Mouse (Mus musculus): ENCODE results near the gene Nop10. TPM values are rescaled to one million over a fixed set of nuclear protein-coding genes. Genes with fewer than 3 reads are reported as not detected.

Gene Nop10
- 16.1 and 28.0 TPM in 2 replicates for polyA plus RNA-seq (2012; ENCODE audit: low replicate concordance)

DNA sequence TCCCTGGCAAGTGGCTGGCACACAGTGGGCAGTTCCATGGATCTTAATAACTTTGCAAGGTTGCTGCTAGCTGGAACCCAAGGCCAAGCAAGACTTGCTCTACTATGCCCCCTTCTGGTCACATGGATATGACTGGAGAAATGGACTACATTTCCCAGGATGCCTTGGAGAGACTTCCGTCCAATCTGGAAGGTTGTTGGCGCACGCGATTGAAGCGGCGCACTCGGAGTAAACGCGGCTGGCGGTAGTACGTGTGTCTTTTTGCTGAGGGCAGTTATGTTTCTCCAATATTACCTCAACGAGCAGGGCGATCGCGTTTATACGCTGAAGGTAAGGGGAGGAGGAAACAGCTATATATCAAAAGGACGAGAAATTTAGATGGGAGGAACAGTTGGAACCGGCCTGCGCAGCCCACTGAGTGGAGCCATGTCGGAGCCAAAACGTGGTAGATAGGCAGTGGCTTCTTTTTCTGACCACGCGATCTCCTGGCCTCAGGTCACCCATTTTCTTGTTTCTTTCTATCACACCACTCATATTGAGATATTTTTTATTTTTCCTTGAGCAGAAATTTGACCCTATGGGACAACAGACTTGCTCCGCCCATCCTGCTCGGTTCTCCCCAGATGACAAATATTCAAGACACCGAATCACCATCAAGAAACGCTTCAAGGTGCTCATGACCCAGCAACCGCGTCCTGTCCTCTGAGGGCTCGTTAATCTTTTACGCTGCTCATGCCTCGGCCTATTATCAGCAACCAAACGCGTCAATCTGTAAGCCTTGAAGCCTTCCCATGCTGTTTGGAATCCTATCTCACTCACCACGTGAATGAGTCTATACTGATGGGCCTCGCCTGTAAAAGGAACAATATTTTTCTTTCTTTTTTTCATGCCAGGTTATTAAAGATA is at the start of gene Nop10:
Nop10 (plus strand) TSS at position 179 of the 906 bp plus-strand sequence.

DNA sequence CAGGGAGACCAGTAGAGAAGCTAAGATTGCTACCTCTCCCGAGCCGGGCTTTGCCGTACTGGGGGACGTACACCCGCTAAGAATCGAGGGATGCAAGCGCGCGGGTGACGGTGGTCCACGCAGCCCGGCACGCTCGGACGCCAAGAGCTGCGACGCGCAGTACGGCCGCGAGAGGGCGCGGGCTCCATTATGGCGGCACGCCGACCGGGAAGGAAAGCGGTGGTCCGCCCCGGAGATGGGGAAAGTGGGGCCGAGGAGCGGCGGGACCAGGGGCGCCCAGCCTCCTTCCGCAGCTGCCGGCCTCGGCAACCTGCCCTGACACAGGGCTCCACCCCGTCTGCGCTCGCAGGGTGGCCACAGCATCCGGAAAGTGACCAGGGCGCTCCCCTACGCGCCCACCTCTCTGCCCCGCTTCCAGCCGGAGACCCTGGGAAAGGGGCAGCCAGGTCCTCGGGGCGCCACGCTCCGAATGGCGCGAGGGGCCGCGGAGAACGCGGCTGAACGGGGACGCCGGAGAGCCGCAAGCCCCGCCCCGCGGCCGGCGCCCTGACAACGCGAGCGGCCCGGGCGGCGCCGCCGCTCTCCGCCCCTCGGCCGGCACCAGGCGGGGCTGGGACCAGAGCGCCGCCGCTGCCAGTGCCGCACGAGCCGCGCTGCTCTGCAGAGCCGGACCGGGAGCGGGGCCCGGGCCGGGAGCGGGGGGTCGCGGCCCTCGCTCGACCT is 22.4 kb upstream of the Nop10 start, which contains the start of gene Lpcat4:
Lpcat4 (plus strand) TSS at position 257 of the 723 bp plus-strand sequence.

DNA sequence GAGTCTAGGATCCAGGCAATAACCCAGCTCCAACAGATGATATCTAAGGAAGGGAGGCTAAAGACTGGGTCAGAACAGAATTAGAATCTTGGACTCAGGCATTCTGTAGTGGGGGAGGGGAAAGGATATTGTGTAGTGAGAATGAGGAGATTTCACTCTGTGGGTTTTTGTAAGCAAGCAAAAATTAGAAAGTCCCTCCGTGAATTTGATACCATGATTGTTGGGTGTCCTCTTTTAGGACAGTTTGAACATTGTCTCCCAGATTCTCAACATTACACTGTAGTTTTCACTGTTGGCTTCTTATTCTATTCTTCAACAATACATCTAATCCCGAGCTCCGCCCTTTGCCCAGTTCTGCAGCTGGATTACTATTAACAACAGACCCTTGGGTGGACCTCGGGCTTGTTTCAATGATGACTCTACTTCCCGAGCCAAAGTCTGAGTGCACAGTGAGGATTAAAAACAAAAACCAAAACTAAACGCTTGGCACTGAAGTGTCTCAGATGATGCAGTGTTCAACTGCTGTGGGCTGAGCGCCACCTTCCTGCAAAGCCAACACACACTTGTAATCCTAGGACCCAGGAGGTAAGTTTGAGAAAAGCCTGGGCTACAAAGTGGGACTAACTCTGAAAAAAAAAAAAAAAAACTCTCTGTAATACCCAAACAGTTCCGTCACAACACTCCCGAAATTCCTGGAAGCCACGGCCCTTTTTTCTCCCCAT is 2.3 kb upstream of the Nop10 start, which contains the start of gene Nutm1:
Nutm1 (minus strand) TSS at position 51 of the 722 bp plus-strand sequence.

DNA sequence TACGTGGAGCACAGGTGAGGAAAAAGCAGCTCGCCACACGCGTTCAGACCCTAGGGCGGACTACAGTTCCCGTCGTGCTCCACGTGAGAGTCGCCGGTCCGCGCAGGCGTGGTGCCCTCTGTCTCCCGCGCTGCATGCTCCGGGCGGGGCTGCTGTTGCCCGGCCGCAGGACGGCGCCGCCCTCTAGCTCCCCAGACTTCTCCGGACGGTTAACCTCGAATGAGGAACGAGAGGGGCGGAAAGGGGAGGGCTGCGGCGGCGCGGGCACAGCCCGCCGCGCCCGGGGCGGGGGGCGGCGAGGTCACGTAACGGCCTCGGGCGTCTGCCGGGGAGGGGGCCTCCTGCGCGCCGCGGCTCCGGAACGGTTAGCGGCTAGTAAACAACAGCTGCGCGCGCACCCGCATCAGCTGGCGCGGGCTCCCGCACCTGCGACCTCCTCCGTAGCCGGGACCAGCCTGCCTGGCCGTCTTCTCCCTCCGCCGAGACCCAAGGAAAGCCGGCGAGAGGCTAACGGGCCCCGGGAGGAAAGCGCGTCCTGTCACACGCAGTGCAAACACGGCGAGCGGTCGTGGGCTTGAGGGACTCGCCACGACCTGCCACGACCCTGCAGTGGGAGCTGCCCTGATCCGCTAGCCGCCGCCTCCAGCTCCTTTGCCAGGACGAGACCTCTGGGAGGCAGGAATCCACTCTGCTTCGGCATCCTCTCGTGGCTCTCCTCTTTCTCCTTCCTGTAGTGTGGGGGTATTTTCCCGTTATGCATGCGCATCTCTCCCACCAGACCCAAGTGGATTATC is 3.9 kb downstream of the Nop10 start, which contains the start of gene Slc12a6:
Slc12a6 (plus strand) TSS at position 378 of the 794 bp plus-strand sequence.

DNA sequence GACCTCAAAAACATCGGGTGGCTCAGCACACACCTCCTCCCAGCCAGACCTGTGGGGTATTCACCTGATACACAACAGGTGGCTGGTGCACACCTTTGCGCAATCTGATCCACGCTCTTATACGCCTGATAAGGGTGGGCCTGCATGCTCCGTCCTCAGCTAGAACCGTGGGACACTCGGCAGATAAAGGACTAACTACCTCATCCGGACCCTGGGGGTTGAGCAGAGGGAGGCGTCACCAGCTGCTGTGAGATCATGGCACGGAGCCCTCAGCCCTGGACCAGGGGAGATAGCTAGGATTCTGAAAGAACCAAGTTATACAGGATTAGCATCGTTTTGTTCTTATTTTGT is 4.5 kb downstream of the Nop10 start, which contains the start of gene Gm21985:
Gm21985 (plus strand) TSS at position 73 of the 351 bp plus-strand sequence.

Other genes with a start within 250 kb of the Nop10 start
- gene Olfr1310, start 249.2 kb upstream of the Nop10 start, polyA plus RNA-seq (2012; ENCODE audit: low replicate concordance), result not detected in 2 replicates
- gene Olfr1311, start 237.5 kb upstream of the Nop10 start, polyA plus RNA-seq (2012; ENCODE audit: low replicate concordance), result not detected in 2 replicates
- gene Olfr1312, start 211.7 kb upstream of the Nop10 start, polyA plus RNA-seq (2012; ENCODE audit: low replicate concordance), result not detected in 2 replicates
- not detected in 2 replicates for gene Olfr1313, start 184.1 kb upstream of the Nop10 start, polyA plus RNA-seq (2012; ENCODE audit: low replicate concordance)
- gene Olfr1314, start 165.1 kb upstream of the Nop10 start, polyA plus RNA-seq (2012; ENCODE audit: low replicate concordance), result 0.13 TPM in 1 of 2 replicates, not detected in the other
- gene Olfr1315-ps1, start 146.5 kb upstream of the Nop10 start, polyA plus RNA-seq (2012; ENCODE audit: low replicate concordance), result not detected in 2 replicates
- gene Olfr1316, start 126.9 kb upstream of the Nop10 start, polyA plus RNA-seq (2012; ENCODE audit: low replicate concordance), result not detected in 2 replicates
- not detected in 2 replicates for gene Olfr1317, start 121.6 kb upstream of the Nop10 start, polyA plus RNA-seq (2012; ENCODE audit: low replicate concordance)
- gene Olfr1318, start 107.7 kb upstream of the Nop10 start, polyA plus RNA-seq (2012; ENCODE audit: low replicate concordance), result not detected in 2 replicates
- gene Lpcat4, start 22.5 kb upstream of the Nop10 start, polyA plus RNA-seq (2012; ENCODE audit: low replicate concordance), result 123 and 178 TPM in 2 replicates
- not detected in 2 replicates for gene Nutm1, start 2.6 kb upstream of the Nop10 start, polyA plus RNA-seq (2012; ENCODE audit: low replicate concordance)
- 35.9 and 48.7 TPM in 2 replicates for gene Slc12a6, start 3.9 kb downstream of the Nop10 start, polyA plus RNA-seq (2012; ENCODE audit: low replicate concordance)
- gene Gm21985, start 4.4 kb downstream of the Nop10 start, polyA plus RNA-seq (2012; ENCODE audit: low replicate concordance), result not detected in 2 replicates
- 20.2 and 37.0 TPM in 2 replicates for gene Emc4, start 106.1 kb downstream of the Nop10 start, polyA plus RNA-seq (2012; ENCODE audit: low replicate concordance)
- gene Katnbl1, start 117.3 kb downstream of the Nop10 start, polyA plus RNA-seq (2012; ENCODE audit: low replicate concordance), result 1.9 and 4.1 TPM in 2 replicates
- gene Emc7, start 193.1 kb downstream of the Nop10 start, polyA plus RNA-seq (2012; ENCODE audit: low replicate concordance), result 0.96 and 2.8 TPM in 2 replicates
- gene Chrm5, start 218.8 kb downstream of the Nop10 start, polyA plus RNA-seq (2012; ENCODE audit: low replicate concordance), result not detected in 2 replicates
- 3.1 and 6.0 TPM in 2 replicates for gene Aven, start 231.0 kb downstream of the Nop10 start, polyA plus RNA-seq (2012; ENCODE audit: low replicate concordance)